Mouse (Mus musculus): ENCODE results near the gene Tfeb. TPM values are rescaled to one million over a fixed set of nuclear protein-coding genes. Genes with fewer than 3 reads are reported as not detected.

Tfeb gene
- polyA plus RNA-seq, 1 experiment from 2014 or later = 9.3 TPM

DNA sequence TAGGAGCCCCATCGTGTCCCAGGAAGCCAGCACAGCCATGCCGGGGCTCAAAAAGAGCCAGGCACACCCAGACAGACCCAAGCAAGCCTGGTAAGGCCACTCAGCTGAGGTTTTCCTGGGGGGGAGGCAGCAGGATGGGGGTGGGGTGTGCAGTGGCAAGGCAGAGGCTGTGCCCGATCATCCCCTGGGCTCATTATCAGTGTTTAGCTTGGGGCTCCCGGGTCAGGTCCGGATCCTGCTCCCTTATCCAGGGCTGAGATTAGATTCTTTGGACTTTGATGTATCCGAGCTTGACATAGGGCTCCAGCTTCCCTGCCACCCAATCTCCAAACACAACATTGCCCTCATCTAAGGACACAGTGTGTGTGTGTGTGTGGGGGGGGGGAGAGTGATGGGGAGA is 24.9 kb upstream of the Tfeb start:
- Histone ChIP-seq H3K9ac (no peak overlapping the region), H3K27ac (ENCODE audit: low read depth) (no peak overlapping the region), H3K4me2 (no peak overlapping the region), H3K4me3 (ENCODE audit: low read depth, low read length) (no peak overlapping the region), H3K9me3 (ENCODE audit: low read depth, low read length) (no peaks in the 10 kb centered on the region), H3K4me1 (ENCODE audit: insufficient read depth) (no peaks in the 10 kb centered on the region), H3K27me3 (ENCODE audit: insufficient read depth, low read length) (no peaks in the 10 kb centered on the region), H3K36me3 (ENCODE audit: insufficient read depth) (no peaks in the 10 kb centered on the region)
- no peak for TF ChIP-seq CTCF (IDR thresholded peaks at IDR 0.05; ENCODE audit: low read depth)
- no peak for ATAC-seq (ENCODE audit: insufficient read depth)
- 40% methylated on average over 6 of the region's 6 CpGs for WGBS
- DNase-seq = no peak

DNA sequence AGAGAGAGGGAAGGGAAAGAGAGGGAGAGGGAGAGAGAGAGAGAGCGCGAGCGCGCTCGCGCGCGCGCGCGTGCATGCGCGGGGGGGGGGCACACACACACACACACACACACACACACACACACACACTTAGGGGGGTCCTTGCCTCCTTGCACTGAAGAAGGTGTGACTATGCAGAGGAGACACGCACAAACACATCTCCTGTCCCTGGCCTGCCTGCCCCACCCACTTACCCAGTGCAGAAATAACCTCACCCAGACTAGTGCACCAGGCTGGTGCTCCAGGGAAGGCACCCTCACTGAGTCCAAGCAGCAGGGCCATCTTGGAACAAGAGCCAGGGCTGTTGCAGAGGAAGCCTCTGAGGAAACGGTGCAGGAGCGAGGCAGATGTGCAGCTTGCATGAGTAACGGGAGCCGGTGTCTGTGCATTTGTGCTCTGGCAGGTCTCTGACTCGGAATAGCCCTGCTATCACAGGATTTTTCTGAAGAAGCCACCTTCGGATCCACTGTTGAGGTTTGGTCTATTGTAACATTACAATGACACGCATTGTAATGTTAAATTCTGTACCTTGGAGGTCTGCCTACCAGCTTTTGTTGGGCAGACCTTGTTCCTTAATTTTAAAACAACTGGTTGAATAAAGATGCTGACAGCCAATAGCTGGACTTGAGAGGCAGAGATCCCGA is 23.8 kb upstream of the Tfeb start:
- DNase-seq = no peak
- no peaks in the 10 kb centered on the region for H3K36me3 ChIP-seq (ENCODE audit: insufficient read depth)
- no peak for TF ChIP-seq CTCF (IDR thresholded peaks at IDR 0.05; ENCODE audit: low read depth)
- H3K9me3 ChIP-seq (ENCODE audit: low read depth, low read length) = no peaks in the 10 kb centered on the region
- H3K27ac ChIP-seq (ENCODE audit: low read depth) = no peak overlapping the region
- no peaks in the 10 kb centered on the region for H3K4me1 ChIP-seq (ENCODE audit: insufficient read depth)
- no peak for ATAC-seq (ENCODE audit: insufficient read depth)
- H3K27me3 ChIP-seq (ENCODE audit: insufficient read depth, low read length) = no peaks in the 10 kb centered on the region
- H3K4me3 ChIP-seq (ENCODE audit: low read depth, low read length) = no peak overlapping the region
- 58% methylated on average over 10 of the region's 22 CpGs for WGBS
- H3K9ac ChIP-seq = no peak overlapping the region
- H3K4me2 ChIP-seq = no peak overlapping the region

- Histone ChIP-seq H3K4me2 (no peak overlapping the region), H3K27me3 (ENCODE audit: insufficient read depth, low read length) (no peaks in the 10 kb centered on the region), H3K36me3 (ENCODE audit: insufficient read depth) (no peaks in the 10 kb centered on the region), H3K9me3 (ENCODE audit: low read depth, low read length) (no peaks in the 10 kb centered on the region), H3K27ac (ENCODE audit: low read depth) (no peak overlapping the region), H3K4me1 (ENCODE audit: insufficient read depth) (no peaks in the 10 kb centered on the region), H3K4me3 (ENCODE audit: low read depth, low read length) (no peak overlapping the region), H3K9ac (no peak overlapping the region)
- TF ChIP-seq CTCF (IDR thresholded peaks at IDR 0.05; ENCODE audit: low read depth) = no peak
- DNase-seq (no peak), ATAC-seq (ENCODE audit: insufficient read depth) (no peak)
- WGBS = 54% methylated on average over 3 of the region's 3 CpGs
Measured at GRCm38 (mm10) chr17:47715037-47715436, 21.8 kb upstream of the Tfeb start.

DNA sequence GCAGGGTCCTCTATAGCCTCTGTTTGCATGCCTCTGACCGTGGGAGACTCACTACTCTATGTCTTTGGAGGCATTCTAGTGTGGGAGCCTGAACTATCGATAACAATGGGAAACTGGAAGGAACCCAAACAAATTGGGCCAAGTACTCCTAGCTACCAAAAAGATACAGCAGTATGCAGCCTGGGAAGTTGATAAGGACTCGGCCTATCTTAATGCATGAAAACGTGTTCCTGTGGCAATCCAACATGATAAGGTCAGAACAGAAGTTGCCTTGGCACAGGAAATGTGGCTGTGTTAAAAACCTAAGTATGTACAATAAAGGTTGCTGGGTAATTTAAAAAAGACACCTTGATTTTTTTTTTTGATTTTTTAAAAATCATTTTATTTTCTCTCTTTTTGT is 15.6 kb upstream of the Tfeb start:
- WGBS = 70% methylated on average over 4 of the region's 4 CpGs
- no peak for ATAC-seq (ENCODE audit: insufficient read depth)
- H3K27ac ChIP-seq (ENCODE audit: low read depth) = no peak overlapping the region

DNA sequence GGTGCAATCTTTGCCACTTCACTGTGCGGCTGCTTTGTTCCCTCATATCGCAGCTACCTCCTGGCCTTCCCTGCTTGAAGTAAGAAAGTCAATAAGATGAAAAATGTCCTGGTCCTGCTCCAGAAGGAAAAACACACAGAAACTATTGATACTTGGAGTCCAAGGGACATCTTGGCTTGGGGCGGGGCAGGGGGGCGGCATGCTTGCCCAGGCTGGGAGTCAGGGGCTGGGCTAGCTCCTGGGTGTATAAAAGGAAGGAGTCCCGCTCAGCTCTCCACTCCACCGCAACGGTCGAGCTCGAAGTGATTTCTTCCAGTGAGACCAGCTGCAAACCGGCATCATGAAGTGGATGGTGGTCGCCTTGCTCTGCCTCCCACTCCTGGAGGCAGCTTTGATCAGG is 10.3 kb upstream of the Tfeb start, which contains the start of gene Pgc:
Pgc (plus strand) TSS at position 277 of the 400 bp plus-strand sequence.
- no peaks in the 10 kb centered on the region for H3K36me3 ChIP-seq (ENCODE audit: insufficient read depth)
- ATAC-seq (ENCODE audit: insufficient read depth) (no peak), DNase-seq (no peak)
- no peaks in the 10 kb centered on the region for H3K9me3 ChIP-seq (ENCODE audit: low read depth, low read length)
- 60% methylated on average over 11 of the region's 11 CpGs for WGBS
- H3K27me3 ChIP-seq (ENCODE audit: insufficient read depth, low read length) = no peaks in the 10 kb centered on the region
- H3K27ac ChIP-seq (ENCODE audit: low read depth) = no peak within 1 kb of the TSS
- H3K9ac ChIP-seq = no peak within 1 kb of the TSS
- no peak for TF ChIP-seq CTCF (IDR thresholded peaks at IDR 0.05; ENCODE audit: low read depth)
- H3K4me3 ChIP-seq (ENCODE audit: low read depth, low read length) = no peak within 1 kb of the TSS
- no peaks in the 10 kb centered on the region for H3K4me1 ChIP-seq (ENCODE audit: insufficient read depth)
- H3K4me2 ChIP-seq = no peak within 1 kb of the TSS

More for the DNA sequence above, 15.6 kb upstream of the Tfeb start:
- Histone ChIP-seq H3K4me3 (ENCODE audit: low read depth, low read length) (no peak overlapping the region), H3K27me3 (ENCODE audit: insufficient read depth, low read length) (no peaks in the 10 kb centered on the region), H3K9ac (no peak overlapping the region), H3K36me3 (ENCODE audit: insufficient read depth) (no peaks in the 10 kb centered on the region), H3K9me3 (ENCODE audit: low read depth, low read length) (no peaks in the 10 kb centered on the region), H3K4me1 (ENCODE audit: insufficient read depth) (no peaks in the 10 kb centered on the region), H3K4me2 (no peak overlapping the region)
- no peak for DNase-seq
- TF ChIP-seq CTCF (IDR thresholded peaks at IDR 0.05; ENCODE audit: low read depth) = no peak

- peak; percentile 17 for DNase-seq
- H3K4me1 ChIP-seq (ENCODE audit: insufficient read depth) = no peaks in the 10 kb centered on the region
- no peak overlapping the region for H3K27ac ChIP-seq (ENCODE audit: low read depth)
- TF ChIP-seq CTCF (IDR thresholded peaks at IDR 0.05; ENCODE audit: low read depth) = peak; percentile 46
- 46% methylated on average over 24 of the region's 24 CpGs for WGBS
- no peak overlapping the region for H3K9ac ChIP-seq
- H3K4me3 ChIP-seq (ENCODE audit: low read depth, low read length) = no peak overlapping the region
- no peaks in the 10 kb centered on the region for H3K27me3 ChIP-seq (ENCODE audit: insufficient read depth, low read length)
- no peaks in the 10 kb centered on the region for H3K36me3 ChIP-seq (ENCODE audit: insufficient read depth)
- H3K9me3 ChIP-seq (ENCODE audit: low read depth, low read length) = no peaks in the 10 kb centered on the region
- ATAC-seq (ENCODE audit: insufficient read depth) = no peak
- H3K4me2 ChIP-seq = no peak overlapping the region
Measured at GRCm38 (mm10) chr17:47730633-47731575, 5.9 kb upstream of the Tfeb start.

DNA sequence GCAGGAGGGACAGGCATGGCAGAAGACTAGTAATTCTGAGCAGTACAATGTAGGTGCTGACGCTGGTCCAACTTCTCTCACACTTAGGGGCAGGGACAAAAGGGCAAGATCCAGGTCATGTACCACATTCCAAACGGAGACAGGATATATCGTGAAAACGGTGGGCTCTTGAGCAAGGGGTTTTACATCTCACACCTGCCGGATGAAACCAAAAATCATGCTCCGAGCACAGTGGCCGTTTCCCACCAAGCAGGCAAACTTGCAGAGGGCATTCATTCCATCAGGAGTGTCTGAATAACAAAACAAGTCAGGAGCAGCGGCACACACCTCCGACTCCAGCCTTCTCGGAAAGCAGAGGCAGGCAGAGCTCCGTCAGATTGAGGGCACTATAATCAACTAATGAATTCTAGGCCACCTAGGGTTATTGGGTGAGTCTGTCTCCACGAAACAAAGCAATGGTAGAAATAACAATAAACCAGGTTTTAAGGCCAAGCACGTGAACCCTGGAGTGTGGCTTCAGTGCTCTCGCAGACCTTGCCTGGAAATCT is 1.2 kb upstream of the Tfeb start:
- no peaks in the 10 kb centered on the region for H3K36me3 ChIP-seq (ENCODE audit: insufficient read depth)
- WGBS = 68% methylated on average over 14 of the region's 14 CpGs
- DNase-seq (no peak), ATAC-seq (ENCODE audit: insufficient read depth) (no peak)
- TF ChIP-seq CTCF (IDR thresholded peaks at IDR 0.05; ENCODE audit: low read depth) = no peak
- no peak overlapping the region for H3K4me2 ChIP-seq
- H3K9me3 ChIP-seq (ENCODE audit: low read depth, low read length) = no peaks in the 10 kb centered on the region
- peaks cover 4% of the 10 kb centered on the region; the same call in 1 of the 2 replicates for H3K4me1 ChIP-seq (ENCODE audit: insufficient read depth)
- no peak overlapping the region for H3K27ac ChIP-seq (ENCODE audit: low read depth)
- H3K27me3 ChIP-seq (ENCODE audit: insufficient read depth, low read length) = peaks cover 17% of the 10 kb centered on the region; the same call in 1 of the 2 replicates
- no peak overlapping the region for H3K9ac ChIP-seq
- no peak overlapping the region for H3K4me3 ChIP-seq (ENCODE audit: low read depth, low read length)
